Mouse (Mus musculus) kidney, adult 9 months (tissue): ENCODE results near the gene Pdia3.
"Not testable (repeated sequence)": the region's sequence is repeated elsewhere in the genome, so short reads cannot be mapped to it uniquely, and the experiment has no call there.

Experiments used
- DNase-seq: peaks from one replicate; pipeline ENCODE4 v3.0.0; 2022

Pdia3 gene

GRCm38 (mm10) chr2:121483576-121483975, 70.0 kb downstream of the Pdia3 start:
- no peak for DNase-seq

- not testable (repeated sequence) for DNase-seq
Measured at GRCm38 (mm10) chr2:121484403-121484802, 70.8 kb downstream of the Pdia3 start.
